Mouse (Mus musculus): Measurements from ENCODE around the gene 4930544D05Rik. TPM values are rescaled to one million over a fixed set of nuclear protein-coding genes. Genes with fewer than 3 reads are reported as not detected.

The 4930544D05Rik gene
- total RNA-seq, 2 experiments from 2014 or later, result not detected

GRCm38 (mm10) chr11:70653345-70654197 is 37.9 kb downstream of the 4930544D05Rik start:
- ATAC-seq (replicated peaks; ENCODE audit: low FRiP score, poor library complexity, severe bottlenecking), result peak; percentile 54

- peak; percentile 58 for ATAC-seq (replicated peaks; ENCODE audit: low FRiP score, poor library complexity, severe bottlenecking)
These were observed 38.7 kb downstream of the 4930544D05Rik start, which contains the start of gene Pfn1 for GRCm38 (mm10) chr11:70654198-70654922. TSS of gene Pfn1 (minus strand) at chr11:70654644.

GRCm38 (mm10) chr11:70654923-70655570 is 39.4 kb downstream of the 4930544D05Rik start:
- peak; percentile 52 for ATAC-seq (replicated peaks; ENCODE audit: low FRiP score, poor library complexity, severe bottlenecking)

GRCm38 (mm10) chr11:70655571-70656455 is 40.2 kb downstream of the 4930544D05Rik start:
- ATAC-seq (replicated peaks; ENCODE audit: low FRiP score, poor library complexity, severe bottlenecking), result no peak

GRCm38 (mm10) chr11:70656456-70656927 is 40.8 kb downstream of the 4930544D05Rik start:
- ATAC-seq (replicated peaks; ENCODE audit: low FRiP score, poor library complexity, severe bottlenecking), result no peak

- ATAC-seq (replicated peaks; ENCODE audit: low FRiP score, poor library complexity, severe bottlenecking), result no peak
These were observed 41.3 kb downstream of the 4930544D05Rik start, which contains the start of gene Eno3 for GRCm38 (mm10) chr11:70656964-70657363. TSS of gene Eno3 (plus strand) at chr11:70657202.

- ATAC-seq (replicated peaks; ENCODE audit: low FRiP score, poor library complexity, severe bottlenecking), result no peak
These were observed 41.9 kb downstream of the 4930544D05Rik start for GRCm38 (mm10) chr11:70657573-70657972.

GRCm38 (mm10) chr11:70657991-70658390 is 42.3 kb downstream of the 4930544D05Rik start:
- no peak for ATAC-seq (replicated peaks; ENCODE audit: low FRiP score, poor library complexity, severe bottlenecking)

- no peak for ATAC-seq (replicated peaks; ENCODE audit: low FRiP score, poor library complexity, severe bottlenecking)
These were observed 42.9 kb downstream of the 4930544D05Rik start for GRCm38 (mm10) chr11:70658521-70658920.

- ATAC-seq (replicated peaks; ENCODE audit: low FRiP score, poor library complexity, severe bottlenecking), result no peak
These were observed 43.3 kb downstream of the 4930544D05Rik start for GRCm38 (mm10) chr11:70658942-70659341.

GRCm38 (mm10) chr11:70660571-70660970 is 44.9 kb downstream of the 4930544D05Rik start:
- ATAC-seq (replicated peaks; ENCODE audit: low FRiP score, poor library complexity, severe bottlenecking), result no peak

GRCm38 (mm10) chr11:70663101-70663500 is 47.5 kb downstream of the 4930544D05Rik start:
- no peak for ATAC-seq (replicated peaks; ENCODE audit: low FRiP score, poor library complexity, severe bottlenecking)

GRCm38 (mm10) chr11:70663957-70664356 is 48.3 kb downstream of the 4930544D05Rik start:
- ATAC-seq (replicated peaks; ENCODE audit: low FRiP score, poor library complexity, severe bottlenecking), result no peak

GRCm38 (mm10) chr11:70664741-70665140 is 49.1 kb downstream of the 4930544D05Rik start:
- no peak for ATAC-seq (replicated peaks; ENCODE audit: low FRiP score, poor library complexity, severe bottlenecking)

Other genes with a start within 250 kb of the 4930544D05Rik start
- 3.2 and 8.4 TPM in 2 replicates for gene Pelp1, start 205.8 kb upstream of the 4930544D05Rik start, total RNA-seq (2015; ENCODE audit: low replicate concordance)
- 3.1 and 3.8 TPM in 2 replicates for gene Pelp1, start 205.8 kb upstream of the 4930544D05Rik start, total RNA-seq (2017; ENCODE audit: low replicate concordance)
- gene Arrb2, start 183.2 kb upstream of the 4930544D05Rik start, total RNA-seq (2015; ENCODE audit: low replicate concordance), result 30.6 and 51.2 TPM in 2 replicates
- 27.9 and 33.4 TPM in 2 replicates for gene Arrb2, start 183.2 kb upstream of the 4930544D05Rik start, total RNA-seq (2017; ENCODE audit: low replicate concordance)
- gene Med11, start 163.9 kb upstream of the 4930544D05Rik start, total RNA-seq (2015; ENCODE audit: low replicate concordance), result 11.9 and 18.0 TPM in 2 replicates
- gene Med11, start 163.9 kb upstream of the 4930544D05Rik start, total RNA-seq (2017; ENCODE audit: low replicate concordance), result 6.4 and 31.5 TPM in 2 replicates
- not detected in 2 replicates for gene Zmynd15, start 156.4 kb upstream of the 4930544D05Rik start, total RNA-seq (2015; ENCODE audit: low replicate concordance)
- gene Zmynd15, start 156.4 kb upstream of the 4930544D05Rik start, total RNA-seq (2017; ENCODE audit: low replicate concordance), result not detected in 2 replicates
- gene Cxcl16, start 155.9 kb upstream of the 4930544D05Rik start, total RNA-seq (2015; ENCODE audit: low replicate concordance), result not detected in 2 replicates
- gene Cxcl16, start 155.9 kb upstream of the 4930544D05Rik start, total RNA-seq (2017; ENCODE audit: low replicate concordance), result not detected in 2 replicates
- gene Tm4sf5, start 110.6 kb upstream of the 4930544D05Rik start, total RNA-seq (2015; ENCODE audit: low replicate concordance), result not detected in 2 replicates
- gene Tm4sf5, start 110.6 kb upstream of the 4930544D05Rik start, total RNA-seq (2017; ENCODE audit: low replicate concordance), result not detected in 2 replicates
- gene Vmo1, start 101.2 kb upstream of the 4930544D05Rik start, total RNA-seq (2015; ENCODE audit: low replicate concordance), result not detected in 2 replicates
- not detected in 2 replicates for gene Vmo1, start 101.2 kb upstream of the 4930544D05Rik start, total RNA-seq (2017; ENCODE audit: low replicate concordance)
- not detected in 2 replicates for gene Gltpd2, start 96.7 kb upstream of the 4930544D05Rik start, total RNA-seq (2015; ENCODE audit: low replicate concordance)
- not detected in 2 replicates for gene Gltpd2, start 96.7 kb upstream of the 4930544D05Rik start, total RNA-seq (2017; ENCODE audit: low replicate concordance)
- 40.2 and 49.0 TPM in 2 replicates for gene Psmb6, start 90.5 kb upstream of the 4930544D05Rik start, total RNA-seq (2015; ENCODE audit: low replicate concordance)
- 52.0 and 74.6 TPM in 2 replicates for gene Psmb6, start 90.5 kb upstream of the 4930544D05Rik start, total RNA-seq (2017; ENCODE audit: low replicate concordance)
- gene Gm40193, start 82.9 kb upstream of the 4930544D05Rik start, total RNA-seq (2015; ENCODE audit: low replicate concordance), result not detected in 2 replicates
- not detected in 2 replicates for gene Gm40193, start 82.9 kb upstream of the 4930544D05Rik start, total RNA-seq (2017; ENCODE audit: low replicate concordance)
- gene Pld2, start 75.8 kb upstream of the 4930544D05Rik start, total RNA-seq (2015; ENCODE audit: low replicate concordance), result not detected in 2 replicates
- gene Pld2, start 75.8 kb upstream of the 4930544D05Rik start, total RNA-seq (2017; ENCODE audit: low replicate concordance), result 0.23 and 0.64 TPM in 2 replicates
- 4.6 and 6.8 TPM in 2 replicates for gene Mink1, start 53.0 kb upstream of the 4930544D05Rik start, total RNA-seq (2015; ENCODE audit: low replicate concordance)
- gene Mink1, start 53.0 kb upstream of the 4930544D05Rik start, total RNA-seq (2017; ENCODE audit: low replicate concordance), result 2.8 and 4.5 TPM in 2 replicates
- not detected in 2 replicates for gene Chrne, start 3.4 kb downstream of the 4930544D05Rik start, total RNA-seq (2015; ENCODE audit: low replicate concordance)
- gene Chrne, start 3.4 kb downstream of the 4930544D05Rik start, total RNA-seq (2017; ENCODE audit: low replicate concordance), result not detected in 2 replicates
- 2.5 and 8.0 TPM in 2 replicates for gene Gp1ba, start 23.3 kb downstream of the 4930544D05Rik start, total RNA-seq (2015; ENCODE audit: low replicate concordance)
- gene Gp1ba, start 23.3 kb downstream of the 4930544D05Rik start, total RNA-seq (2017; ENCODE audit: low replicate concordance), result 1.1 TPM in 1 of 2 replicates, not detected in the other
- 134 and 213 TPM in 2 replicates for gene Rnf167, start 31.4 kb downstream of the 4930544D05Rik start, total RNA-seq (2015; ENCODE audit: low replicate concordance)
- 115 and 117 TPM in 2 replicates for gene Rnf167, start 31.4 kb downstream of the 4930544D05Rik start, total RNA-seq (2017; ENCODE audit: low replicate concordance)
- 24.9 and 26.0 TPM in 2 replicates for gene Slc25a11, start 31.6 kb downstream of the 4930544D05Rik start, total RNA-seq (2015; ENCODE audit: low replicate concordance)
- 21.9 and 23.6 TPM in 2 replicates for gene Slc25a11, start 31.6 kb downstream of the 4930544D05Rik start, total RNA-seq (2017; ENCODE audit: low replicate concordance)
- gene Pfn1, start 38.8 kb downstream of the 4930544D05Rik start, total RNA-seq (2015; ENCODE audit: low replicate concordance), result 529 and 614 TPM in 2 replicates
- gene Pfn1, start 38.8 kb downstream of the 4930544D05Rik start, total RNA-seq (2017; ENCODE audit: low replicate concordance), result 132 and 200 TPM in 2 replicates
- gene Eno3, start 41.4 kb downstream of the 4930544D05Rik start, total RNA-seq (2015; ENCODE audit: low replicate concordance), result 5.4 and 14.8 TPM in 2 replicates
- gene Eno3, start 41.4 kb downstream of the 4930544D05Rik start, total RNA-seq (2017; ENCODE audit: low replicate concordance), result 2.3 and 11.0 TPM in 2 replicates
- gene Spag7, start 53.6 kb downstream of the 4930544D05Rik start, total RNA-seq (2015; ENCODE audit: low replicate concordance), result 36.9 and 38.6 TPM in 2 replicates
- 11.1 and 38.0 TPM in 2 replicates for gene Spag7, start 53.6 kb downstream of the 4930544D05Rik start, total RNA-seq (2017; ENCODE audit: low replicate concordance)
- 4.7 and 17.6 TPM in 2 replicates for gene Camta2, start 72.3 kb downstream of the 4930544D05Rik start, total RNA-seq (2015; ENCODE audit: low replicate concordance)
- 0.45 and 0.90 TPM in 2 replicates for gene Camta2, start 72.3 kb downstream of the 4930544D05Rik start, total RNA-seq (2017; ENCODE audit: low replicate concordance)
- not detected in 2 replicates for gene Inca1, start 84.3 kb downstream of the 4930544D05Rik start, total RNA-seq (2015; ENCODE audit: low replicate concordance)
- gene Inca1, start 84.3 kb downstream of the 4930544D05Rik start, total RNA-seq (2017; ENCODE audit: low replicate concordance), result not detected in 2 replicates
- gene Kif1c, start 84.7 kb downstream of the 4930544D05Rik start, total RNA-seq (2015; ENCODE audit: low replicate concordance), result 1.1 and 1.7 TPM in 2 replicates
- gene Kif1c, start 84.7 kb downstream of the 4930544D05Rik start, total RNA-seq (2017; ENCODE audit: low replicate concordance), result 2.7 and 3.6 TPM in 2 replicates
- gene Zfp3, start 148.4 kb downstream of the 4930544D05Rik start, total RNA-seq (2015; ENCODE audit: low replicate concordance), result 1.8 TPM in 1 of 2 replicates, not detected in the other
- gene Zfp3, start 148.4 kb downstream of the 4930544D05Rik start, total RNA-seq (2017; ENCODE audit: low replicate concordance), result 0.30 and 0.90 TPM in 2 replicates
- gene Scimp, start 196.7 kb downstream of the 4930544D05Rik start, total RNA-seq (2015; ENCODE audit: low replicate concordance), result not detected in 2 replicates
- gene Scimp, start 196.7 kb downstream of the 4930544D05Rik start, total RNA-seq (2017; ENCODE audit: low replicate concordance), result not detected in 2 replicates
- 6.5 and 8.0 TPM in 2 replicates for gene Rabep1, start 228.9 kb downstream of the 4930544D05Rik start, total RNA-seq (2015; ENCODE audit: low replicate concordance)
- 20.9 and 23.0 TPM in 2 replicates for gene Rabep1, start 228.9 kb downstream of the 4930544D05Rik start, total RNA-seq (2017; ENCODE audit: low replicate concordance)